Mouse (Mus musculus): ENCODE measurements around the gene Insyn1. TPM values are rescaled to one million over a fixed set of nuclear protein-coding genes. Genes with fewer than 3 reads are reported as not detected.

Gene Insyn1
- polyA plus RNA-seq, 1 experiment from 2014 or later: 8.1 TPM

Other genes starting within 250 kb of the Insyn1 start
- gene Pml, start 238.8 kb upstream of the Insyn1 start, polyA plus RNA-seq (2014; fragmentation: Nextera tagmentation; extraction: Ambion mirVana): 5.3 and 6.0 TPM in 2 replicates
- gene Stoml1, start 235.4 kb upstream of the Insyn1 start, polyA plus RNA-seq (2014; fragmentation: Nextera tagmentation; extraction: Ambion mirVana): 75.1 and 81.1 TPM in 2 replicates
- 9.2 and 11.1 TPM in 2 replicates for gene Loxl1, start 175.4 kb upstream of the Insyn1 start, polyA plus RNA-seq (2014; fragmentation: Nextera tagmentation; extraction: Ambion mirVana)
- gene Tbc1d21, start 118.1 kb upstream of the Insyn1 start, polyA plus RNA-seq (2014; fragmentation: Nextera tagmentation; extraction: Ambion mirVana): not detected in 2 replicates
- gene Cd276, start 66.8 kb downstream of the Insyn1 start, polyA plus RNA-seq (2014; fragmentation: Nextera tagmentation; extraction: Ambion mirVana): 24.6 and 28.8 TPM in 2 replicates
- gene Nptn, start 93.6 kb downstream of the Insyn1 start, polyA plus RNA-seq (2014; fragmentation: Nextera tagmentation; extraction: Ambion mirVana): 144 and 158 TPM in 2 replicates